Mouse (Mus musculus) splenic B cell, adult 2 months (primary cell): Measurements from ENCODE around the gene Slco1a1.

Experiments
- DNase-seq: peaks from one replicate; pipeline ENCODE4 v3.0.0-alpha.2; 2011; ENCODE audit warnings: low read depth, low spot score
- H3K27me3 ChIP-seq: 2 replicates; pipeline ENCODE4 v1.6.1; 2012; ENCODE audit warnings: mild to moderate bottlenecking, low read length, moderate library complexity, mixed read lengths; ENCODE audit not compliant: control insufficient read depth, poor library complexity, insufficient read depth, severe bottlenecking
- H3K36me3 ChIP-seq: 2 replicates; pipeline ENCODE4 v1.6.1; 2012; ENCODE audit warnings: mild to moderate bottlenecking, low read length, moderate library complexity, mixed read lengths; ENCODE audit not compliant: control insufficient read depth, poor library complexity, insufficient read depth, severe bottlenecking

The Slco1a1 gene

DNA sequence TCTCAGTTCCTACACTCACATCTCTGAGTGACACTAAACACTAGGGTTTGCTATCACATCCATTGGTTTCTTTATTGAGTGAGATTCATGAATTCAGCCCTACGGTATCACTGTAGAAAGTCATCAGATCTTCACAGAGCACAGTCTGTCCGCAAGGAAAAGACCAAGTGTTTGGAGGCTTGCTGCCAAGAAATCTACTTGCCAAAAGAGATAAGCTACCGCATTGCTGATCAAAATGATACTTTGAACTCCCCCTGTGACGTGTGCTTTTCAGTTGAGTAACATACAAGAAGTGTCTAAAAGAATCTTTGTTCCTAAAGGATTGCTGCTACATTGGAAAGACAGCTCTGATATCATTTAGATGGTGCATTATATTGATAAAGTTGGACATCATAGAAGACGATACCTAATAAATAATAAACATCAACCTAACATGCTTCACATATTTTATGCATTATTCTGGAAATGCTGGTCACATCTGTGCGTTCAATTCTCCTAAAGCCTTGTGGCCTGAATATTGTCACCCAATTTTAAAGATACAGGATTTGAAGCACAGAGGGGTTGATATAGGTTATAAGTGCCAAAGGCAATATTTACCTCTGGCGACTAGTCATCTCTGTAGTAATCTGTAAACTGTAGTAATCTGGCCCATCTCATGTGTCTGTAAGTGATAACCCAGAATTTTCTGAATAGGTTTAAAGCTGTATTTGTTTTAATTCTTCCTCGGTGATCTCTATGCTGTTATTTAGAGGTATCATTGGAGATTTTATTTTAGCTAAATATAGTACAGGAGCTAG is 88.8 kb downstream of the Slco1a1 start:
- DNase-seq, result no peak
- Histone ChIP-seq H3K27me3 (no peaks in the 10 kb centered on the region), H3K36me3 (no peaks in the 10 kb centered on the region)
